Mouse (Mus musculus) ES-Bruce4 (cell line): ENCODE data around the gene Calml3.

Experiments used
- CTCF ChIP-seq: IDR thresholded peaks from one replicate; pipeline ENCODE4 v1.8.1; 2011; ENCODE audit warnings: low read depth, low read length
- EP300 ChIP-seq: IDR thresholded peaks from 2 replicates; pipeline ENCODE4 v1.6.1; 2011; ENCODE audit warnings: low read depth, low read length; ENCODE audit not compliant: insufficient read depth
- POLR2A ChIP-seq: IDR thresholded peaks from one replicate; pipeline ENCODE4 v1.8.1; 2011; ENCODE audit warnings: low read length; ENCODE audit not compliant: insufficient read depth

- TF ChIP-seq CTCF, result no peak
- TF ChIP-seq POLR2A, result no peak
- TF ChIP-seq EP300, result no peak
Observed at GRCm38 (mm10) chr13:3787102-3787501, 17.0 kb downstream of the Calml3 start.
